22 mouse cellular contexts compared by ENCODE assay signal in genomic region chr5:149874342-149874741, GRCm38 (mm10).
DNase-seq lines count a peak whose midpoint lies in the region; ATAC-seq and TF ChIP-seq lines count a peak whose summit lies in the region.
"Had no signal": no experiment of that assay in that cellular context is flagged by ENCODE, and none has a peak within 500 bp of the region (broad histone marks: within the 10 kb centered on the region; RNA-seq: fewer than 3 reads in every experiment).

No protein-coding gene starts in this region.

- H3K9ac ChIP-seq in intestine, postnatal 0 days (ENCODE audit: low read depth, low read length) = no peak overlapping the region
- H3K9ac ChIP-seq in intestine, embryonic 15.5 days = no peak overlapping the region
- no peak overlapping the region for H3K9ac ChIP-seq in midbrain, embryonic 16.5 days (ENCODE audit: low read depth, low read length)
- no peak overlapping the region for H3K9ac ChIP-seq in midbrain, embryonic 15.5 days
- no peak overlapping the region for H3K9ac ChIP-seq in stomach, postnatal 0 days (ENCODE audit: low read length)
- H3K9ac ChIP-seq: forebrain, embryonic 13.5 days; heart, embryonic 12.5 days; hindbrain, embryonic 13.5 days; liver, embryonic 14.5 days had no signal

- ATAC-seq in intestine, postnatal 0 days = no peak
- ATAC-seq in intestine, embryonic 15.5 days = no peak
- no peak for ATAC-seq in midbrain, embryonic 16.5 days
- ATAC-seq in midbrain, embryonic 15.5 days (replicated peaks) = no peak
- no peak for ATAC-seq in stomach, postnatal 0 days (ENCODE audit: low FRiP score, low TSS enrichment)
- ATAC-seq: forebrain, embryonic 13.5 days; inflammation-experienced regulatory T-cells, adult 6 months had no signal

- WGBS in intestine, postnatal 0 days = 91% methylated on average over 2 of the region's 2 CpGs
- WGBS in intestine, embryonic 15.5 days = 80% methylated on average over 2 of the region's 2 CpGs
- WGBS in midbrain, embryonic 16.5 days = 87% methylated on average over 2 of the region's 2 CpGs
- WGBS in midbrain, embryonic 15.5 days = 91% methylated on average over 2 of the region's 2 CpGs
- 87% methylated on average over 2 of the region's 2 CpGs for WGBS in stomach, postnatal 0 days

- no peaks in the 10 kb centered on the region for H3K4me1 ChIP-seq in intestine, postnatal 0 days (replicated peaks; ENCODE audit: control insufficient read depth, insufficient read depth, low read length)
- H3K4me1 ChIP-seq in intestine, embryonic 15.5 days (replicated peaks) = no peaks in the 10 kb centered on the region
- H3K4me1 ChIP-seq in midbrain, embryonic 16.5 days (ENCODE audit: control insufficient read depth, insufficient read depth, low read length) = no peaks in the 10 kb centered on the region; the same call in 1 of the 2 replicates
- no peaks in the 10 kb centered on the region for H3K4me1 ChIP-seq in midbrain, embryonic 15.5 days
- H3K4me1 ChIP-seq in E14TG2a.4 (replicated peaks; ENCODE audit: low read depth, low read length) = peaks cover 31% of the 10 kb centered on the region
- H3K4me1 ChIP-seq in stomach, postnatal 0 days (replicated peaks; ENCODE audit: control insufficient read depth, insufficient read depth) = no peaks in the 10 kb centered on the region
- H3K4me1 ChIP-seq: forebrain, embryonic 13.5 days; heart, embryonic 12.5 days had no signal

- no peaks in the 10 kb centered on the region for H3K9me3 ChIP-seq in intestine, postnatal 0 days (ENCODE audit: control insufficient read depth)
- no peaks in the 10 kb centered on the region for H3K9me3 ChIP-seq in intestine, embryonic 15.5 days
- H3K9me3 ChIP-seq in midbrain, embryonic 16.5 days (replicated peaks; ENCODE audit: control insufficient read depth, low read length, poor library complexity, severe bottlenecking) = no peaks in the 10 kb centered on the region
- no peaks in the 10 kb centered on the region for H3K9me3 ChIP-seq in midbrain, embryonic 15.5 days
- no peaks in the 10 kb centered on the region for H3K9me3 ChIP-seq in E14TG2a.4 (ENCODE audit: low read length)
- H3K9me3 ChIP-seq in stomach, postnatal 0 days (ENCODE audit: control insufficient read depth, low read length) = no peaks in the 10 kb centered on the region
- H3K9me3 ChIP-seq: forebrain, embryonic 13.5 days; heart, embryonic 12.5 days; hindbrain, embryonic 13.5 days; midbrain, embryonic 10.5 days had no signal

- H3K4me3 ChIP-seq in intestine, postnatal 0 days (ENCODE audit: low read depth, low read length) = no peak overlapping the region
- no peak overlapping the region for H3K4me3 ChIP-seq in intestine, embryonic 15.5 days (replicated peaks)
- H3K4me3 ChIP-seq in midbrain, embryonic 16.5 days (ENCODE audit: low read depth, low read length) = no peak overlapping the region
- H3K4me3 ChIP-seq in midbrain, embryonic 15.5 days = no peak overlapping the region
- no peak overlapping the region for H3K4me3 ChIP-seq in E14TG2a.4 (replicated peaks; ENCODE audit: low read length)
- H3K4me3 ChIP-seq in stomach, postnatal 0 days (ENCODE audit: low read depth, low read length) = no peak overlapping the region
- H3K4me3 ChIP-seq: forebrain, embryonic 13.5 days; heart, embryonic 12.5 days; hindbrain, embryonic 13.5 days; midbrain, embryonic 10.5 days had no signal

- no peak overlapping the region for H3K4me2 ChIP-seq in intestine, postnatal 0 days (replicated peaks; ENCODE audit: low read depth)
- no peak overlapping the region for H3K4me2 ChIP-seq in intestine, embryonic 15.5 days (replicated peaks)
- no peak overlapping the region for H3K4me2 ChIP-seq in midbrain, embryonic 16.5 days (ENCODE audit: low read length)
- no peak overlapping the region for H3K4me2 ChIP-seq in midbrain, embryonic 15.5 days
- H3K4me2 ChIP-seq in stomach, postnatal 0 days (replicated peaks; ENCODE audit: low read depth) = no peak overlapping the region
- H3K4me2 ChIP-seq: forebrain, embryonic 13.5 days; heart, embryonic 12.5 days; hindbrain, embryonic 13.5 days had no signal

- no peak for DNase-seq in stomach, postnatal 0 days (ENCODE audit: low spot score)
- DNase-seq in liver = no peak
- DNase-seq: adrenal gland, postnatal 36 days; cerebellum, adult 11 months; cerebellum, postnatal 14 days; embryo, embryonic 11 days; kidney, adult 8-10 months; kidney, postnatal 25 days; right cerebral cortex, postnatal 14 days; spleen, adult 18-20 months; thymus, postnatal 36 days had no signal

- no peak for TF ChIP-seq EP300 in stomach, postnatal 0 days (optimal IDR thresholded peaks at IDR 0.05)

- peak; percentile 55 for TF ChIP-seq CTCF in intestine, postnatal 0 days (IDR thresholded peaks at IDR 0.05; ENCODE audit: low read depth)
- 0 out of 2 replicates have a peak, but pooled peaks have one; percentile 14 for TF ChIP-seq CTCF in E14TG2a.4 (conservative IDR thresholded peaks at IDR 0.05; ENCODE audit: low read length)
- TF ChIP-seq CTCF in stomach, postnatal 0 days (IDR thresholded peaks at IDR 0.05; ENCODE audit: low read depth) = peak; percentile 53

- no peaks in the 10 kb centered on the region for H3K27me3 ChIP-seq in intestine, postnatal 0 days (replicated peaks; ENCODE audit: control insufficient read depth, insufficient read depth, low read length)
- H3K27me3 ChIP-seq in intestine, embryonic 15.5 days (replicated peaks) = no peaks in the 10 kb centered on the region
- H3K27me3 ChIP-seq in midbrain, embryonic 16.5 days (ENCODE audit: control insufficient read depth, insufficient read depth, low read depth, low read length) = no peaks in the 10 kb centered on the region
- H3K27me3 ChIP-seq in midbrain, embryonic 15.5 days (replicated peaks) = no peaks in the 10 kb centered on the region; the same call in 1 of the 2 replicates
- no peaks in the 10 kb centered on the region for H3K27me3 ChIP-seq in E14TG2a.4 (ENCODE audit: insufficient read depth, low read length)
- no peaks in the 10 kb centered on the region for H3K27me3 ChIP-seq in stomach, postnatal 0 days (ENCODE audit: control insufficient read depth, insufficient read depth, low read length)
- H3K27me3 ChIP-seq: forebrain, embryonic 13.5 days; heart, embryonic 12.5 days had no signal

- H3K36me3 ChIP-seq in intestine, postnatal 0 days (ENCODE audit: control insufficient read depth, insufficient read depth) = no peaks in the 10 kb centered on the region
- H3K36me3 ChIP-seq in intestine, embryonic 15.5 days = no peaks in the 10 kb centered on the region
- no peaks in the 10 kb centered on the region for H3K36me3 ChIP-seq in midbrain, embryonic 16.5 days (ENCODE audit: control insufficient read depth, insufficient read depth, low read length)
- no peaks in the 10 kb centered on the region for H3K36me3 ChIP-seq in midbrain, embryonic 15.5 days (replicated peaks)
- no peaks in the 10 kb centered on the region for H3K36me3 ChIP-seq in E14TG2a.4 (ENCODE audit: insufficient read depth, low read length)
- no peaks in the 10 kb centered on the region for H3K36me3 ChIP-seq in stomach, postnatal 0 days (ENCODE audit: control insufficient read depth, insufficient read depth, low read length)
- H3K36me3 ChIP-seq: heart, embryonic 12.5 days; hindbrain, embryonic 13.5 days; midbrain, embryonic 10.5 days had no signal

- no peak overlapping the region for H3K27ac ChIP-seq in intestine, postnatal 0 days (ENCODE audit: low read depth, low read length)
- H3K27ac ChIP-seq in intestine, embryonic 15.5 days = no peak overlapping the region
- H3K27ac ChIP-seq in midbrain, embryonic 16.5 days (ENCODE audit: low read length) = 0 out of 2 replicates have a peak overlapping the region, but pooled peaks have one; percentile 28
- H3K27ac ChIP-seq in midbrain, embryonic 15.5 days = no peak overlapping the region
- H3K27ac ChIP-seq in stomach, postnatal 0 days (replicated peaks) = no peak overlapping the region
- H3K27ac ChIP-seq: forebrain, embryonic 13.5 days; hindbrain, embryonic 13.5 days; liver, embryonic 14.5 days; midbrain, embryonic 10.5 days had no signal
